Mouse (Mus musculus) limb, embryonic 14.5 days (tissue): ENCODE data around the gene Aplp1. TPM values are rescaled to one million over a fixed set of nuclear protein-coding genes. Genes with fewer than 3 reads are reported as not detected.
A peak's percentile ranks its signal among the peaks of the same experiment; 100 is the strongest.

ENCODE experiments used
- ATAC-seq: fragments of 200-750 bp; cut with Nextera tagmentation; 2 replicates; pipeline ENCODE4 v1.8.0; 2017; ENCODE audit warnings: low read depth, moderate number of reproducible peaks, moderate TSS enrichment; ENCODE audit not compliant: low FRiP score
- DNase-seq: peaks from one replicate; pipeline ENCODE4 v3.0.0-alpha.2; 2015; ENCODE audit warnings: low spot score
- H3K27ac ChIP-seq: fragments of 300-500 bp; sonication (generic); replicated peaks from 2 replicates; pipeline ENCODE4 v1.5.1; 2014; ENCODE audit warnings: low read depth, mild to moderate bottlenecking, low read length, moderate library complexity, mixed read lengths
- H3K27me3 ChIP-seq: fragments of 300-500 bp; sonication (generic); 2 replicates; pipeline ENCODE4 v1.6.1; 2014; ENCODE audit warnings: low read length, mixed read lengths; ENCODE audit not compliant: control insufficient read depth, insufficient read depth
- H3K36me3 ChIP-seq: fragments of 300-500 bp; sonication (generic); 2 replicates; pipeline ENCODE4 v1.6.1; 2014; ENCODE audit warnings: mild to moderate bottlenecking, low read length, moderate library complexity, mixed read lengths; ENCODE audit not compliant: control insufficient read depth, insufficient read depth
- H3K4me1 ChIP-seq: fragments of 300-500 bp; sonication (generic); 2 replicates; pipeline ENCODE4 v1.6.1; 2014; ENCODE audit warnings: antibody characterized with exemption, low read length, mixed read lengths; ENCODE audit not compliant: control insufficient read depth, insufficient read depth
- H3K4me2 ChIP-seq: fragments of 300-500 bp; sonication (generic); replicated peaks from 2 replicates; pipeline ENCODE4 v1.6.1; 2014; ENCODE audit warnings: low read depth, mild to moderate bottlenecking, low read length, moderate library complexity; ENCODE audit not compliant: severe bottlenecking
- H3K4me3 ChIP-seq: fragments of 300-500 bp; sonication (generic); replicated peaks from 2 replicates; pipeline ENCODE4 v1.5.1; 2014; ENCODE audit warnings: low read length
- H3K9ac ChIP-seq: fragments of 300-500 bp; sonication (generic); 2 replicates; pipeline ENCODE4 v1.6.1; 2014; ENCODE audit warnings: mild to moderate bottlenecking, low read depth, low read length, moderate library complexity; ENCODE audit not compliant: severe bottlenecking
- H3K9me3 ChIP-seq: fragments of 300-500 bp; sonication (generic); 2 replicates; pipeline ENCODE4 v1.6.1; 2016; ENCODE audit warnings: low read length; ENCODE audit not compliant: control insufficient read depth
- POLR2A ChIP-seq: fragments of 200-500 bp; IDR thresholded peaks from 2 replicates; pipeline ENCODE4 v1.8.0; 2012; ENCODE audit warnings: inconsistent platforms, mild to moderate bottlenecking, moderate library complexity, borderline replicate concordance; ENCODE audit not compliant: insufficient read depth, insufficient read length; ENCODE audit errors: extremely low read depth
- WGBS: fragments of 180-500 bp; shearing (Covaris S2); extraction: QIAGEN DNeasy Blood & Tissue Kit; methylation state at CpG from one replicate; pipeline ENCODE4 v1.1.7; 2014; 5-methylcytosine and 5-hydroxymethylcytosine counted together
- polyA plus RNA-seq, 2 experiments: library from polyadenylated mRNA; depleted of rRNA in 1 of 2; stranded (reverse) in 1 of 2; unstranded in 1 of 2; fragments of >200 nt; fragmentation: Nextera tagmentation in 1 of 2; extraction: Ambion mirVana in 1 of 2; gene quantifications; 2 replicates each; pipeline versions ENCODE4 v1.2.1 to v1.2.3; 2012 to 2014

Gene Aplp1
- 41.9 and 55.5 TPM in 2 replicates for polyA plus RNA-seq (2012; rRNA removed)
- 31.4 and 37.4 TPM in 2 replicates for polyA plus RNA-seq (2014; fragmentation: Nextera tagmentation; extraction: Ambion mirVana)

DNA sequence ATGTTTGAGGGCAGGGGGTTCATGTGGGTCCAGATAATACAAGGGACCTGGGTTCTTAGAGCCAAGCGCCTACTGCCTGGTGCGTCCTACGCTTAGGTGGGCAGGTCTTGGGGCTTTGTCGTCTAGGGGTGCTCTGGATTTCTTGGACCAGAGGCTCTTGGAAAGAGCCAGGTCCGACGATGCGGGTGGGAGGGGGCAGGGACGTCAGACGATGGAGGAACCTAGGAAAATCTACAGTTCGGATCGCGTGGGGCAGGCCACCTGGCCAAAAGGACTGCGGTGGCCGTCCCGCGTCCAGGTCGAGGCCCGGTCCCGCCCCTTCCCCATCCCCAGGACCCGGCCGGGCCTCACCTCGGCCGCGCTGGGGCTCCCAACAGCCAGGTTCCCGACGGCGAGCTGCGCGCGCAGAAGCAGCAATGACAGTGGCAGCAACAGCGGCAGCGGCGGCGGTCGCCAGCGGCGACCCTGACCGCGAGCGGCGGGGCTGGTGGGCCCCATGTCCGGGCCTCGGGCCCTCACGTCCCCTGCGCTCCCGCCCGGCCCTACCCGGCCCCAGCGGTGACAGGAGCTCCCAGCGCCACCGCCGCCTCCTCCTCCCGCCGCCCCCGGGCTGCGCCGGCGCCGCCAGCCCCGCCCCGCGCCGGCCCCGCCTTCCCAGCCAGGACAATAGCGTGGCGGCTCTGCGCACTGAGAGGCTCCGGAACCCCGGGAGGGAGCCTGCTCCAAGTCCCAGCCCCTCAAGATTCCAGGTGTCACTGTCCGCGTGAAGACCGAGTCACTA is at the start of gene Aplp1:
Gene Aplp1, minus strand, starts transcription at position 565 of the 781 bp plus-strand sequence.
- Histone ChIP-seq H3K9me3 (no peaks in the 10 kb centered on the region), H3K36me3 (peaks cover 5% of the 10 kb centered on the region; the same call in 1 of the 2 replicates), H3K4me1 (peaks cover 7% of the 10 kb centered on the region; the same call in 1 of the 2 replicates), H3K27ac (peak within 1 kb of the TSS; percentile 48; the same call in 1 of the 2 replicates), H3K9ac (peak within 1 kb of the TSS; percentile 65), H3K4me2 (peak within 1 kb of the TSS; percentile 79), H3K4me3 (peak within 1 kb of the TSS; percentile 67), H3K27me3 (no peaks in the 10 kb centered on the region)
- WGBS = under 1% methylated on average over 49 of the region's 72 CpGs
- ATAC-seq (peak; percentile 82), DNase-seq (peak; percentile 43)
- no peak for TF ChIP-seq POLR2A

DNA sequence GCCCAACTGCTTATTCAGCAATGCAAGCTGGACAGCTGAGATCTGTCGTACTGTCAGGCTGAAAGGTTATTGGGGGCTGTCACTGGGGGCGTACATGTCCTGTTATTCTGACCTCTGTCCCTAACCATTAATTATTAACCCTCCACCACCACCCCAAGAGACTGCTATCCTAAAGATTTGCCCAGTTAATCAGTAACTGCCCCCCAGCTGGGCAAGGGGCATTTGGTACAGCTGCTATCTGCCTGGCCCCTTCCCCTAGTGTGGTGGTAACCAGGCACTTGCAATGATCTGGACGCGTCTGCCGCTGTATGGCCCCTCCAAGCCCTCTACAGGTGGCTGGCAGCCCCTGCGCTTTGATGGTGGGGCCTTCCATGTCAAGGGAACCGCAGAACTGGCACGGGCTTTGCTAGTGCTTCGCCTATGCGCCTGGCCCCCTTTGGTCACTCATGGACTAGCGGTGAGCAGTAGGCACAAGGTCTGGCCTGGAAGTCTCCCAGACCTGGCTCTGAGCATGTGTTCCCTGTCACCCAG is 48.1 kb upstream of the Aplp1 start, which contains the start of gene Prodh2:
Gene Prodh2, plus strand, starts transcription at position 222 of the 531 bp plus-strand sequence.
- no peak for TF ChIP-seq POLR2A
- no peak within 1 kb of the TSS for H3K9ac ChIP-seq
- H3K36me3 ChIP-seq = no peaks in the 10 kb centered on the region
- WGBS = 65% methylated on average over 11 of the region's 11 CpGs
- no peaks in the 10 kb centered on the region for H3K9me3 ChIP-seq
- DNase-seq (no peak), ATAC-seq (no peak)
- H3K4me3 ChIP-seq = no peak within 1 kb of the TSS
- H3K4me1 ChIP-seq = no peaks in the 10 kb centered on the region
- H3K27ac ChIP-seq = no peak within 1 kb of the TSS
- no peak within 1 kb of the TSS for H3K4me2 ChIP-seq
- H3K27me3 ChIP-seq = no peaks in the 10 kb centered on the region

DNA sequence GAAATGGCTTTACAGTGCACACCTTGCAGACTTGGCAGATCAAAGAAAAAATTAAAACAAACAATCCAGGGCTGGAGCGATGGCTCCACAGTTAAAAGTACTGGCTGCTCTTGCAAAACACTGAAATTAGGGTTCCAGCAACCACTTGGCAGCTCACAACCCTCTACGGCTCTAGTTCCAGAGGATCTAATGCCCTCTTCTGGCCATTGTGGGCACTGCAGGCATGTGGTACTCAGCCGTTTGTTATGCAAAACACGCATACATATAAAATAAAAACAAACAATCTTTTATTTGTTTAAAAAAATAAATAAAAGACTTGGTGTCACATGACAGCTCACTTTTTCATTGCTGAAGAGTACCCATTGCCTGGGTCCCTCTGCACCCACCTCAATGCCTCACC is 47.4 kb upstream of the Aplp1 start:
- H3K4me2 ChIP-seq = no peak overlapping the region
- 17% methylated on average over 4 of the region's 4 CpGs for WGBS
- no peaks in the 10 kb centered on the region for H3K27me3 ChIP-seq
- DNase-seq (peak; percentile 45), ATAC-seq (no peak)
- H3K4me1 ChIP-seq = no peaks in the 10 kb centered on the region
- no peak overlapping the region for H3K9ac ChIP-seq
- no peaks in the 10 kb centered on the region for H3K36me3 ChIP-seq
- no peak for TF ChIP-seq POLR2A
- no peaks in the 10 kb centered on the region for H3K9me3 ChIP-seq
- H3K4me3 ChIP-seq = no peak overlapping the region
- no peak overlapping the region for H3K27ac ChIP-seq

DNA sequence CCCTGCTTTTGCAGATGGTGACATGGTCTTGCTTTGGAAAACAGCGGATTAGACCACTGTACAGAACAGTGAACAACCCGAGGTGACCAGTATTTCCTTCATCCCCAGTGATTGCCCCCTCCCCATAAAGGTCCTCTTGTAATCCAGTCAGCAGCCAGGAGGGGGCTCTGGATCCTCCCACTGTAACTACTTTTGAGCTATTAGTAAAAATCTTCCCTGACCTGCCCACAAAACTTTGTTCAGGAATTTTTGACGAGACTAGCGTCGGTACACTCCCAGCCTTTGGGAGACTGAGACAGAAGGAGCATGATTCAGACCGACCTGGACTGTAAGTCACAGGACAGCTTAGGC is 45.6 kb upstream of the Aplp1 start:
- WGBS = 23% methylated on average over 6 of the region's 6 CpGs
- no peaks in the 10 kb centered on the region for H3K36me3 ChIP-seq
- no peak overlapping the region for H3K4me2 ChIP-seq
- DNase-seq = no peak
- no peaks in the 10 kb centered on the region for H3K4me1 ChIP-seq
- H3K27ac ChIP-seq = no peak overlapping the region
- no peak overlapping the region for H3K4me3 ChIP-seq
- no peak overlapping the region for H3K9ac ChIP-seq
- TF ChIP-seq POLR2A = no peak
- H3K27me3 ChIP-seq = no peaks in the 10 kb centered on the region
- no peak for ATAC-seq
- H3K9me3 ChIP-seq = no peaks in the 10 kb centered on the region

DNA sequence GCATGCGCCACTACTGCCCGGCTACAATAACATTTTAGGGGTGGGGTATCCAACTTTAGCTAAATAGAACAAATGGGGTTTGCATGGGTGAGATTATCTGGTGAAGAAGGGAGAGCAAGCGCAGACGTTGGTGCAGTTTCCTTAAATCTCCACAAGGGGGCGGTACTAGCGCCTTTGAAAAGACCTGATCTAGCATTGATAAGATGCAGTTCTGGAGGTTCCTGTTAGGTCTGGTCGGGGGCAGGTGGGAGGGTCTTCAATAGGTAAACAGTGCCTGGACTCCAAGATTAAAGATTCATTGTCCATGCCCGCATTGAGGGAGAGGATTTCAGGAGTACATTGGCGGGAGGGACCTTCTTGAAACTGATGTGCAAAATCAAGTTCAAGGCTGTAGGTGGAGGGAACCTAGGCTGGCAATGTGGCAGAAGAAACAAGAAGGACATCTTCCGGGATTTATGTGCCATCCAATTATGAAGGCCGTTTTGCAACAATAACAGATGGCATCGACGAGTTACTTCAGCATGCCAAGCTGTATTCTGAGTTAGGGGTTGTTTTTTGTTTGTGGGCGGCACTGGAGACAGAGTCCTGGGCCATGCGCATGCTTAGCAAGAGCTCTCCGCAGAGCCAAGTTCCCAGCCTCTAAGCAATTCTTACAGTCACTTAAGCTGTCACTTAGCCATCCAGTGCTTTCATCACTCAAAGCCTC is 45.1 kb upstream of the Aplp1 start:
- ATAC-seq (no peak), DNase-seq (peak; percentile 43)
- WGBS = 33% methylated on average over 16 of the region's 16 CpGs
- Histone ChIP-seq H3K4me2 (no peak overlapping the region), H3K36me3 (no peaks in the 10 kb centered on the region), H3K9me3 (no peaks in the 10 kb centered on the region), H3K27me3 (no peaks in the 10 kb centered on the region), H3K4me1 (no peaks in the 10 kb centered on the region), H3K27ac (no peak overlapping the region), H3K9ac (no peak overlapping the region), H3K4me3 (no peak overlapping the region)
- TF ChIP-seq POLR2A = no peak
